Mouse (Mus musculus) G1E-ER4 (cell line): ENCODE data around the gene Stk33. TPM values are rescaled to one million over a fixed set of nuclear protein-coding genes. Genes with fewer than 3 reads are reported as not detected.

Experiments
- GATA1 ChIP-seq: IDR thresholded peaks from one replicate; pipeline ENCODE4 v1.8.0; 2012; ENCODE audit warnings: low read length, inconsistent platforms
- polyA plus RNA-seq: library from polyadenylated mRNA; stranded (reverse); fragments of >175 nt; gene quantifications from 2 replicates; pipeline ENCODE4 v1.2.3, GENCODE M21; 2012

Stk33 gene
- not detected in 2 replicates for polyA plus RNA-seq

DNA sequence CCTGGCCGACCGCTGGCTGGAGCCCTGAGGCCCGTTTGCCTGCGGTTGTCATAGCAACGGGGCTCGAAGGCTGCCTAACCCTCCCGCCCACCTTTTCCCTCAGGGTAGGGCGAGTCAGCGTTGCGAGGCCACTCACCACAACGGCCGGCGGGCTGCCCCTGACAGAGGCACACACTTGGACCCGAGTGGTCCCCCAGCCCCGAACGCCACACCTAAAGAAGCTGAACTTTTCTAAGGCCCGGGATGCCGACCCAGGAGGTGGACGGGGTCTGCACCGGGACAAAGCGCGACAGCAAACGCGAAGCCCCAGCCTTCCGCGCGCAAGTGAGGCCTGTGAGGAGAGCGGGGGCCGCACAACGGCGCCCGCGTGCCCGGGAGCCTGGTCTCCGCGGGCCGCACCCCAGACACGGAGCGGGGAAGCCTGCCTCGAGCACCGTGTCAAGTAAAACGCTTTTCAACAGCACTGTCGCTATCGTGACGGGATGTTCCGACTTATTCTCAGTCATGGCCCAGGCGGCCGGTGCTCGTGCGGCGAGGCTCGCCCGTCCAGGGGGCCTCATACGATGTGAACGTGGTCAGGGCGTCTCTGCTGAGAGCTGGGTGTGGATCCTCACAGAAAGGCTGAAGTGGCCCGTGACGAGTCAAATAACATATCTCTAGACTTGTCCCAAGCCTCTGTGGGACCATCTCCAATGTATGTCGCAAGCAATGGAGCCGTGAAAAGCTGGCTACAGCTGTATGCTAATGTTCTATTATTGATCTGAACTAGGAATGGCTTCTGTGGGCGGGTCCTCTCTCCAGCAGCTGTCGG lies at the start of gene Stk33:
Stk33 (minus strand) TSS at position 301 of the 811 bp plus-strand sequence.
- no peak for TF ChIP-seq GATA1

DNA sequence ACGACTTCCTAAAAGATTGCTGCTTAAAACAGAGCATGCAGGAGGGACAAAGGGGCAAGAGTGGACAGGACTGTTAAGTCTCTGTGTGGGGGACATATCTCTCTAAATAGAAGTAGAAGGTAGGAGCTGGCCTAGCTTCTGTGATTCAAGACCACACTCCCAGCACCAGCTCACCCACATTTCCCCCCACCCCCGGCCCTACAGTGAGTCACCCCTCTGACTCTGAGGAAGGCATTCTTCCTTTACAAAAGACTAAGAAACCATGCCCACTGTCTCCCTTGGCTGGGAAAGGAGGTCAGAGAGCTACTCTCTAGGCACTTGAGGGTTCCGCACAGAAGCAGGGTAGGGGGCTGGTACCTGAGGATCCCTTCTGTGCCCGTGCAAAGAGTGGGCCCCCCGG lies 45.3 kb upstream of the Stk33 start:
- TF ChIP-seq GATA1: no peak

GRCm38 (mm10) chr7:109480765-109481197 lies 41.9 kb upstream of the Stk33 start:
- no peak for TF ChIP-seq GATA1

DNA sequence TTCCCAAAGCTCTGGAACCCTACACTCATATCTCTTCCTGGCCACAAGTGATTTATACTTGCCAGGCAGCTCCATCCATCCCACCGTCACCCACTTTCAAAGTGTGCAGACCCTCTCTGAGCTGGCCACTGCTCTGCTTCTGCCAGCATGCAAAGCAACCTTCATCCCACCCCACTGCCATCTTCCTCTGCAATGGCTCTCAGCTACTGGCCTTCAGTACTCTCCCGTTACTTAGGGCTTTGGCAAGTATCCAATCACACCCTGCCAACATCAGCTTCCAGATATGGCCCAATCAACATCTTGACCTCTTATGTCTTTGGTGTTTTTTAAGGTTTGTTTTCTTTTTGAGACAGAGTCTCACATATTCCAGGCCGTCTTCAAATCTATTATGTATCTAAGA lies 39.0 kb upstream of the Stk33 start:
- TF ChIP-seq GATA1: no peak

DNA sequence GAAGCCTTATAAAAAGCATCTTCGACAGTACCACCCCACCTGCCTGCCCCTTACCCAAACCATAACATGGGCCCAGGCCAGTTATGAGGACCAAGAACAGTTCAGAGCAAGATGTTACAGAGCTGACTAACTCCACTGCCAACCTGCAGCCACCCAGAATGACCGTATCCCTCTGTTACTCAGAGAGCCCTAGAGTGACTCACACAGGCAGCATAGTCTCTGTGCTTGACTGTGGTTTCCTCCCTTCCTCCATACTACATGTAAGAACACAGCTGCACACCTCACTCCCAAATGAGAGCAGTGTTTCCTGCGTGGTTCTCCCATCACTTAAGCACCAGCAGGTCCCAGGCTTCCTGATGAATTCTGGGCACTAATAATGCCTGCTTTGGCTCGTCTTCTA lies 31.8 kb upstream of the Stk33 start:
- TF ChIP-seq GATA1: no peak

- no peak for TF ChIP-seq GATA1
Observed at GRCm38 (mm10) chr7:109468262-109468701, 29.4 kb upstream of the Stk33 start.

GRCm38 (mm10) chr7:109467591-109467990 lies 28.7 kb upstream of the Stk33 start:
- no peak for TF ChIP-seq GATA1

DNA sequence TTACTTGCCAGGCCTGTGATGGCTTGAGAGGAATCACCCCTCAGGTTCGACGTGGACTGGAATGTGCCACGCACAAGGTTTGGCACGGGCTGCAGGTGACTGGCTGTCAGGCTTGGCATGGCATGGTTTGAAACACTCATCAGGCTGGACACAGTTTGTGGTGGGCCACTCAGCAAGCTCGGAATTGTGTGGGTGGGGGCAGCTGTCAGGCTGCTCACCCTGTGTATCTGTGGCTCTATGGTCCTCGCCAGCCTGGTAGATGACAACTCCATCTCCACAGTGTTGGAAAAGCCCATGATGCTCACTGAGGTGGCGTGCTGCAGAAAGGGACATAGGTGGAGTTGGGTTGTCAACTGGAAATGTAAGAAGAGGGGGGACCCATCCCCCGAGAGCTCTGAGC lies 21.8 kb upstream of the Stk33 start:
- TF ChIP-seq GATA1: no peak

GRCm38 (mm10) chr7:109456563-109456962 lies 17.7 kb upstream of the Stk33 start:
- TF ChIP-seq GATA1: no peak

GRCm38 (mm10) chr7:109455748-109456147 lies 16.9 kb upstream of the Stk33 start:
- no peak for TF ChIP-seq GATA1

GRCm38 (mm10) chr7:109454856-109455255 lies 16.0 kb upstream of the Stk33 start:
- TF ChIP-seq GATA1: no peak

GRCm38 (mm10) chr7:109448060-109448459 lies 9.2 kb upstream of the Stk33 start:
- TF ChIP-seq GATA1: no peak

- TF ChIP-seq GATA1: no peak
Observed at GRCm38 (mm10) chr7:109445012-109445411, 6.1 kb upstream of the Stk33 start.

DNA sequence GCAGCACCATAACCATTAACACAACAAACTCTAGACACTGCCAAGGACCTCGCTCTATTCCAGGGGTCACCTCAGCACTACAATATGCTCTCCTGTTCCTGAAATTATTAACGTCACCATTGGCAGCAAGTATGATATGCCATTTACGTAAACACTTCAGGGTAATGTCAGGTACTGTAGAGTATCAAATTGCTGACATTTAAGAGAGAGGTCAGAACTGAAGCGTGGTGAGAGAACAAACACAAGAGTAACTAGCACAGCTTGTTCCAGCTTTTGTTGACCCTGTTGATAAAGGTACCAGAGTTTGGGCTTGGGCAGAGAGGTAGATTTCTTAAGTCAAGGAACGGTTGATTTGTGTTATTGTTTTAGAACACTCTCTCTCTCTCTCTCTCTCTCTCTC lies 3.9 kb upstream of the Stk33 start:
- TF ChIP-seq GATA1: no peak

- TF ChIP-seq GATA1: no peak
Observed at GRCm38 (mm10) chr7:109440697-109441269, 1.9 kb upstream of the Stk33 start.

DNA sequence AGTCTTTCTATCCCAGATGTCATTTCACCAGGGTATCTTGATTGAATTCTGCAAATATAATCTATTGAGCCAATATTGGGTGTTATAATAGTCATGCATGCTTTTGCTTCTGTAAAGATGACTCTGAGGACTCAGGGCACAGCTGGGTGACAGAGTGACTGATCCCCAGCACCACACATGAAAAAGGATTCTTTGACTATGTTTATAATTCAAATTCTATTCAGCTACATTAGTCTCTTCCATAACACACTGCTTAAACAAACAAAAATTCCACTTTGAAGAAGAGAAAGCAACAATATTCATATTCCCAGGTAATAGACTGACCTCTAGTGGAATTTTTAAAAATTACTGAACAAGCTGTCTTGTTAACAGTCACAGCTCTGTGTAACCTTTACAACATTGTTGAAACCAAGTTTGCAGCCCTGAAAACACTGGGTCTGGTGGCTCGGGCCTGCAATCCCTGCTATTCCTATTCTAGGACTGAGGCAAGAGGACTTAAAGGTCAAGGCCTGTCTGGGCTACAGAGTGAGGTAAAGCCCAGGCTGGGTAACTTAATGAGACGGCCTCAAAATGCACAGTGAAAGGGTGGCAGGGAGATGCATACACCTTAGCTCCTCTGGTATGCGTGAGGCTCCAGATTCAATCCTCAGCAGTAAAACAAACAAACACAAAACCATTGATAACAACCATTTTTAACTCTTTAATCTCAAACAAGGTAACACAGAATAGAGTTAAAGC lies 14.3 kb downstream of the Stk33 start:
- TF ChIP-seq GATA1: no peak
